Mouse (Mus musculus): ENCODE measurements around the gene Nradd. TPM values are rescaled to one million over a fixed set of nuclear protein-coding genes. Genes with fewer than 3 reads are reported as not detected.

The Nradd gene
- polyA plus RNA-seq (2012; rRNA removed), result 1.4 and 1.5 TPM in 2 replicates
- polyA plus RNA-seq (2014; fragmentation: Nextera tagmentation; extraction: Ambion mirVana), result 0.67 and 0.75 TPM in 2 replicates

DNA sequence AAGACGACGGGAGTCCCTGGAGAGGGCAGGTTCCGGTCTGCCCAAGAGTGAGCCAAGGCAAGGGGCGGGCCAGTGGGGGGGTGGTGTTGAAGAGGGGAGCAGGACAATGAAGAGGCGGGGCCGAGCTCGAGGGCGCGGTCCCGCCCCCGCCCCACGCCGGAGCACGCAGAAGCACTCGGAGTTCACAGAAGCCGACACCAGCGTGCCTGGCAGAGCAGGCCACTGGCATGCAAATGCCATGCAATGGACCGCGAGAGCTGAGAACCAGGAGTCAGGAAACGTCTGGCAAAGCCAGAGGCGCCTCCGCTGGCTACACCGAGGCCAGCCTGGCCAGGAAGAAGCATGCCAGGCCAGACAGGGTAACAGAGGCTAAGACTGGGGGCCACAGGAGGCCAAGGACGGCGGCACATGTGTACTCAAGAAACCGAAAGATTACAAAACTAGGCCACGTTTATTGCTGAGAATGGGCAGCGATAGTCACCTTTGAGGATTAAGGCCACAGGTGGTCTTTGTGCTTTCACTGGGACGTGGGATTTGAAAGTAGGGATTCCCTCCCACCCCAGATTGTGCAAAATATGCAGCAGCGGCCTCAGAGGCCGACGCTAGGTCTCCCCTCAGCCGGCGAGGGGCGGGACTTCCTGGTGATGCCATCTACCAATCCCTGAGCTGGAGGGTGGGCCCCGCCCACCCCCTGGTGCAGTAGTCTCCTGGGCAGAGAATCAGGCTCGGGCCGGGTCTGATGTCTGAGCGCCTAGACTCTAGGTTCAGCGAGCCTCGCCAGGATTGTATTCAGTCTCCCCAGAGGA, at the start of gene Nradd:
TSS of gene Nradd (minus strand) at position 92 of the 806 bp plus-strand sequence.
- Histone ChIP-seq H3K36me3 (replicated peaks; ENCODE audit: control insufficient read depth, insufficient read depth, low read depth) (no peaks in the 10 kb centered on the region; the same call in 1 of the 2 replicates), H3K4me2 (ENCODE audit: low read depth) (peak within 1 kb of the TSS; percentile 88), H3K4me1 (replicated peaks; ENCODE audit: control insufficient read depth in 2 of 2, insufficient read depth in 2 of 2, low read length in 1 of 2) (peaks cover 0 to 3% of the 10 kb centered on the region in 2 experiments; a peak in 1 of 4 replicates), H3K4me3 (ENCODE audit: insufficient read depth in 1 of 2, low read depth in 2 of 2, low read length in 2 of 2) (peak within 1 kb of the TSS; percentile 55 to 66), H3K9me3 (ENCODE audit: control insufficient read depth, low read length) (no peaks in the 10 kb centered on the region), H3K27me3 (ENCODE audit: control insufficient read depth, insufficient read depth, low read length) (no peaks in the 10 kb centered on the region), H3K27ac (no peak within 1 kb of the TSS), H3K9ac (replicated peaks) (peak within 1 kb of the TSS; percentile 50)
- ATAC-seq (ENCODE audit: insufficient read depth), result peak; percentile 88
- WGBS (ENCODE audit: insufficient replicate concordance), result 17% methylated on average over 41 of the region's 41 CpGs
- TF ChIP-seq EP300 (IDR thresholded peaks at IDR 0.05; ENCODE audit: low read depth) (no peak), CTCF (IDR thresholded peaks at IDR 0.05; ENCODE audit: low read depth) (no peak)
- peak; percentile 66 to 72 (median 70) for DNase-seq (ENCODE audit: low read depth in 3 of 3, low spot score in 3 of 3)

DNA sequence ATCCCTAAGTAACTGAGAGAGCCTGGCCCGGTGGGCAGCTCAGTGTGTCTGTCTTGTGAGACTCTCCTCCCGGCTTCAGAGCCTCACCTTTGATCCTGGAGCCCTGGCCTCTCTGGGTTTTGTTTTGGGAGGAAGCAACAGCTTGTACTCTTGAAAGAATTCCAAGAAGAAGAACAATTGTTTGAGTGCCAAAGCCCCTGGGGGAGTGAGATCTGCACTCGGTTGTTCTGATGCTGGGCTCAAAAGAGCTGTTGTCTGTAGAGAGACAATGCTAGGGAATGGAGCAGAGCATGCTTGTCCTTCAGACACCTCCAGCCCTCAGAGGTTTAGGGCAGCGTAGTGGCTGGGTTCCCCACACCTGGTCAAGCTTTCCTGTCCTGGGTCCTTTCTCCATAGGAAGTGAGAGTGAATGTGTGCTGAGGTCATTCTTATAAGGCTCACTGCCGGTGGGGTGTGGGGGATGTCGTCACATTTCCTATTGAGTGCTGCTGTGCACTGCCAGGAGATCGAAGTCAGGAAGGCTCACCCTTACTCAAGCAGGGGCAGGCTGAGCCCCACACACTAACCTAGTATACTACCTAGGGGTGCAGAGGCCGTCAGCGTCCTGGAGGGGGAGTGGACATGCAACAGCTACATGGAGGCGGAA, 49.0 kb upstream of the Nradd start:
- H3K9ac ChIP-seq (replicated peaks), result no peak overlapping the region

DNA sequence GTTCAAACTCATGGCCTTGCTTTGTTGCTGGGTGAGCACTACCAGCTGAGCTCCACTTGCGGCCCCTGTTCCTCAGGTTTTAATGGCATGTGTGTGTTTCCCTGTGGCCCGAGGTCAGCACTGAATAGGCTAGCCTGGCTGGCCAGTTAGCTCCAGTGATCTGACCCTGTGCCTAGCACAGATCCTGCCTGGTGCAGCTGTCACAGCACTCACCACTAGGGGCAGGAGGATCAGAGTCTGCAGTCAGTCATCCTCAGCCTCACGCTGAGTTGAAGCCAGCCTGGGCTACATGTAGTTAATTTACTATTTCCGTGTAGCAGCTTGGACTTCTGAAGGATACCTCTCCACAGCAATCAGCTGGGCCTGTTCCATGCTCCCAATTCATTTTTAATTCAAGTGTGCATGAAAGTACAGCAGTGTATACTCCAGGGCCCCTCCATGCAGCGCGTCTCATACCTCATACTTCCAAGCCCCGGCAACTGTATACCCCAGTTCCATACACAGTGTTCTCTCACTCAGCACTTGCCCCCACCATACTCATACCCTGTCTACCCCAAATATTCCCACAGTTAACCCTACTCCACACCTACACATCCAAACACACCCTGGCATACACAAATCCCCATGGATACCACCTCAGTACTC, 48.3 kb upstream of the Nradd start:
- Histone ChIP-seq H3K36me3 (replicated peaks; ENCODE audit: control insufficient read depth, insufficient read depth, low read depth) (no peaks in the 10 kb centered on the region), H3K9me3 (ENCODE audit: control insufficient read depth, low read length) (no peaks in the 10 kb centered on the region), H3K4me2 (ENCODE audit: low read depth) (no peak overlapping the region), H3K27me3 (ENCODE audit: control insufficient read depth, insufficient read depth, low read length) (no peaks in the 10 kb centered on the region), H3K9ac (replicated peaks) (no peak overlapping the region), H3K4me1 (replicated peaks; ENCODE audit: control insufficient read depth in 2 of 2, insufficient read depth in 2 of 2, low read length in 1 of 2) (peaks cover 55 to 62% of the 10 kb centered on the region in 2 experiments), H3K4me3 (ENCODE audit: insufficient read depth in 1 of 2, low read depth in 2 of 2, low read length in 2 of 2) (no peak overlapping the region), H3K27ac (no peak overlapping the region)
- 50% methylated on average over 7 of the region's 7 CpGs for WGBS (ENCODE audit: insufficient replicate concordance)
- no peak for ATAC-seq (ENCODE audit: insufficient read depth)
- TF ChIP-seq EP300 (IDR thresholded peaks at IDR 0.05; ENCODE audit: low read depth) (no peak), CTCF (IDR thresholded peaks at IDR 0.05; ENCODE audit: low read depth) (peak; percentile 93)
- no peak for DNase-seq (ENCODE audit: low read depth in 3 of 3, low spot score in 3 of 3)

More for the DNA sequence above, 49.0 kb upstream of the Nradd start:
- Histone ChIP-seq H3K4me3 (ENCODE audit: insufficient read depth in 1 of 2, low read depth in 2 of 2, low read length in 2 of 2) (no peak overlapping the region), H3K36me3 (replicated peaks; ENCODE audit: control insufficient read depth, insufficient read depth, low read depth) (no peaks in the 10 kb centered on the region), H3K9me3 (ENCODE audit: control insufficient read depth, low read length) (no peaks in the 10 kb centered on the region), H3K4me2 (ENCODE audit: low read depth) (no peak overlapping the region), H3K27ac (no peak overlapping the region), H3K4me1 (replicated peaks; ENCODE audit: control insufficient read depth in 2 of 2, insufficient read depth in 2 of 2, low read length in 1 of 2) (peaks cover 49 to 56% of the 10 kb centered on the region in 2 experiments), H3K27me3 (ENCODE audit: control insufficient read depth, insufficient read depth, low read length) (no peaks in the 10 kb centered on the region)
- DNase-seq (ENCODE audit: low read depth in 3 of 3, low spot score in 3 of 3) (no peak), ATAC-seq (ENCODE audit: insufficient read depth) (no peak)
- TF ChIP-seq CTCF (IDR thresholded peaks at IDR 0.05; ENCODE audit: low read depth), result no peak
- no peak for TF ChIP-seq EP300 (IDR thresholded peaks at IDR 0.05; ENCODE audit: low read depth)
- 54% methylated on average over 10 of the region's 10 CpGs for WGBS (ENCODE audit: insufficient replicate concordance)

DNA sequence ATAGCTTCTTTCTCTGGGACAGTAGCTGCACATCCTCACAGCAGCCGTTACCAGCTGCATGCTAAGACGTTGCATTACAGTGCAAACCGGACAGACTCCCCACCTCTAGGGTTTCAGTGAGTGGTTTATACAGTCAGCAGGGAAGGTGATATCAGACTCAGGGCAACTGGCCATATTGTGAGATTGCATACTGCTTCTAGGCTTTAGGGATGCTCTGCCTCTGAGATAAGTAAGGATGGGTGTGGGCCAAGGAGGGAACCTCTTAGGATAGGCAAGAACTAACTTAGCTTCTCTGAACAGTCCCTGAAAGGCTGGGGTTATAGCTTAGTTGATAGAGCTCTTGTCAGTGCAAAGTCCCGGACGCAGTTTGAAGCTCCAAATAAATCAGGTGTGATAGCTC, 45.5 kb upstream of the Nradd start:
- Histone ChIP-seq H3K9ac (replicated peaks) (no peak overlapping the region), H3K27me3 (ENCODE audit: control insufficient read depth, insufficient read depth, low read length) (no peaks in the 10 kb centered on the region; the same call in 1 of the 2 replicates), H3K4me2 (ENCODE audit: low read depth) (peak overlapping the region; percentile 23), H3K4me1 (replicated peaks; ENCODE audit: control insufficient read depth in 2 of 2, insufficient read depth in 2 of 2, low read length in 1 of 2) (peaks cover 63 to 68% of the 10 kb centered on the region in 2 experiments), H3K36me3 (replicated peaks; ENCODE audit: control insufficient read depth, insufficient read depth, low read depth) (no peaks in the 10 kb centered on the region), H3K4me3 (ENCODE audit: insufficient read depth in 1 of 2, low read depth in 2 of 2, low read length in 2 of 2) (no peak overlapping the region), H3K9me3 (ENCODE audit: control insufficient read depth, low read length) (no peaks in the 10 kb centered on the region), H3K27ac (no peak overlapping the region)
- ATAC-seq (ENCODE audit: insufficient read depth) (peak; percentile 29), DNase-seq (ENCODE audit: low read depth in 3 of 3, low spot score in 3 of 3) (no peak)
- TF ChIP-seq EP300 (IDR thresholded peaks at IDR 0.05; ENCODE audit: low read depth) (peak; percentile 55), CTCF (IDR thresholded peaks at IDR 0.05; ENCODE audit: low read depth) (no peak)
- WGBS (ENCODE audit: insufficient replicate concordance), result 58% methylated on average over 5 of the region's 5 CpGs
